Mouse (Mus musculus) liver, embryonic 15.5 days (tissue): ENCODE results near the gene Fbxw26. TPM values are rescaled to one million over a fixed set of nuclear protein-coding genes. Genes with fewer than 3 reads are reported as not detected.
"Not testable (repeated sequence)": the region's sequence is repeated elsewhere in the genome, so short reads cannot be mapped to it uniquely, and the experiment has no call there.

Experiments used
- ATAC-seq: fragments of 200-750 bp; cut with Nextera tagmentation; 2 replicates; pipeline ENCODE4 v1.8.0; 2017; ENCODE audit warnings: moderate number of reproducible peaks, mild to moderate bottlenecking, moderate library complexity; ENCODE audit not compliant: insufficient read depth
- H3K27ac ChIP-seq: fragments of 300-500 bp; sonication (generic); replicated peaks from 2 replicates; pipeline ENCODE4 v1.5.1; 2015; ENCODE audit warnings: mild to moderate bottlenecking, inconsistent platforms
- H3K27me3 ChIP-seq: fragments of 300-500 bp; sonication (generic); 2 replicates; pipeline ENCODE4 v1.6.1; 2015; ENCODE audit warnings: mild to moderate bottlenecking, inconsistent platforms
- H3K36me3 ChIP-seq: fragments of 300-500 bp; sonication (generic); replicated peaks from 2 replicates; pipeline ENCODE4 v1.6.1; 2015; ENCODE audit warnings: moderate library complexity, mild to moderate bottlenecking, inconsistent platforms
- H3K4me1 ChIP-seq: fragments of 300-500 bp; sonication (generic); replicated peaks from 2 replicates; pipeline ENCODE4 v1.6.1; 2015; ENCODE audit warnings: inconsistent platforms
- H3K4me2 ChIP-seq: fragments of 300-500 bp; sonication (generic); 2 replicates; pipeline ENCODE4 v1.6.1; 2015; ENCODE audit warnings: moderate library complexity, mild to moderate bottlenecking, inconsistent platforms
- H3K4me3 ChIP-seq: fragments of 300-500 bp; sonication (generic); replicated peaks from 2 replicates; pipeline ENCODE4 v1.5.1; 2015; ENCODE audit warnings: mild to moderate bottlenecking, inconsistent platforms
- H3K9ac ChIP-seq: fragments of 300-500 bp; sonication (generic); 2 replicates; pipeline ENCODE4 v1.6.1; 2015; ENCODE audit warnings: moderate library complexity, mild to moderate bottlenecking, inconsistent platforms
- H3K9me3 ChIP-seq: fragments of 300-500 bp; sonication (generic); replicated peaks from 2 replicates; pipeline ENCODE4 v1.6.1; 2016; ENCODE audit warnings: inconsistent platforms
- WGBS: fragments of 180-500 bp; shearing (Covaris S2); methylation state at CpG from one replicate; pipeline ENCODE4 v1.1.7; 2015; ENCODE audit warnings: mixed read lengths; ENCODE audit not compliant: insufficient replicate concordance; 5-methylcytosine and 5-hydroxymethylcytosine counted together
- polyA plus RNA-seq: library from polyadenylated mRNA; unstranded; fragments of >200 nt; fragmentation: Nextera tagmentation; extraction: Ambion mirVana; gene quantifications from 2 replicates; pipeline ENCODE4 v1.2.1, GENCODE M21; 2015

The Fbxw26 gene
- not detected in 2 replicates for polyA plus RNA-seq

DNA sequence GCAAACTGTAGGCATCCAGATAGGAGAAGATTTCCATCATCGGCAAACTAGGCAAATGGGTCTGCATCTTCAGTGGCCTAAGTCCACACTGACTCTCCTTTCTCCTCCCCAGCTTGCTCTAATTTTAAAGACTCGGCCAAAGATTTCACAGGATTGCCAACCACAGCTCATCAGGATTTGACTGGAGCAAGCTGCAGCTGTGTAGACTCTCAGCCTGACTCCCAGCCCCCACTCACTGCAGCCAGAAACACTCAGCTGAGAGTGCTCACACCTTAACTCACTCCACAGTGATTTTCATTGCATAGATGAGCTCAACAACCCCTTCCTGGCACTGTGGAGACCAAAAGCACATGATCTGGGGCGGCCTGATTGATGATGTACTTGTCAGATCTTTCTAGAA, at the start of gene Fbxw26:
TSS of gene Fbxw26 (minus strand) at position 101 of the 400 bp plus-strand sequence.
- not testable (repeated sequence) for H3K9ac ChIP-seq, H3K9me3 ChIP-seq, ATAC-seq, H3K4me3 ChIP-seq, H3K36me3 ChIP-seq, H3K4me2 ChIP-seq, H3K4me1 ChIP-seq, H3K27ac ChIP-seq, H3K27me3 ChIP-seq
- WGBS, result 65% methylated on average over 3 of the region's 3 CpGs

- no peaks in the 10 kb centered on the region for H3K4me1 ChIP-seq
- no peak overlapping the region for H3K4me3 ChIP-seq
- no peaks in the 10 kb centered on the region for H3K9me3 ChIP-seq
- 66% methylated on average over 2 of the region's 2 CpGs for WGBS
- no peak for ATAC-seq
- H3K4me2 ChIP-seq, result no peak overlapping the region
- no peak overlapping the region for H3K9ac ChIP-seq
- H3K27me3 ChIP-seq, result no peaks in the 10 kb centered on the region
- H3K27ac ChIP-seq, result no peak overlapping the region
- H3K36me3 ChIP-seq, result no peaks in the 10 kb centered on the region
These were observed 49.3 kb upstream of the Fbxw26 start for GRCm38 (mm10) chr9:109795221-109795620.

DNA sequence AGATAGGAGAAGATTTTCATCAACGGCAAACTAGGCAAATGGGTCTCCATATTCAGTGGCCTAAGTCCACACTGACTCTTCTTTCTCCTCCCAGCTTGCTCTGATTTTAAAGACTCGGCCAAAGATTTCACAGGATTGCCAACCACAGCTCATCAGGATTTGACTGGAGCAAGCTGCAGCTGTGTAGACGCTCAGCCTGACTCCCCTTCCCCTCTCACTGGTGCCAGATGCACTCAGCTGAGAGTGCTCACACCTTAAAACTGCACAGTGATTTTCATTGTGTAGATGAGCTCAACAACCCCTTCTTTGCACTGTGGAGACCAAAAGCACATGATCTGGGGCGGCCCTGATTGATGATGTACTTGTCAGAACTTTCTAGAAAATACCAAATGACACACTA, 44.7 kb upstream of the Fbxw26 start, which contains the start of gene Fbxw27:
TSS of gene Fbxw27 (minus strand) at position 101 of the 400 bp plus-strand sequence.
- ATAC-seq, H3K27me3 ChIP-seq: not testable (repeated sequence)

DNA sequence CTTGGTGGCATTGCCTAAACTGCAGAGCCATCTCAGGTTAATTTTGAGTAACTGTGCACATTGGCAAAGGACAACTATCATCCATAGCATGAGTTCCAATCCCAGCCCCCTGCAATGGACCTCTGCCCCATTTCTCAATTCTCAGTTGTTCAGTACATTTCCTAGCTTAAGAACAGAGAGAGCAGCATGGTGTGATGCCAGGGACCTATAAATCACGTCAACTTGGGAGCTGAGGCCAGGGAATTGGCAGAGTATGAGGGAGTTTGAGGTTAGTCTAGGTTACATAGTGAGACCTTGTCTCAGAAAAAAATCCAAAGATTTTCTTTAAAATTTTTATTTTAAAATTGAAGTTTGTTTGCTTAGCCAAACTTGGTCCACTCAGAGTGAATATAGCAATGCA, 21.0 kb upstream of the Fbxw26 start:
- not testable (repeated sequence) for H3K9ac ChIP-seq, ATAC-seq, H3K4me2 ChIP-seq, H3K27ac ChIP-seq, H3K27me3 ChIP-seq, H3K4me3 ChIP-seq, H3K36me3 ChIP-seq, H3K9me3 ChIP-seq, H3K4me1 ChIP-seq
- WGBS, result 43% methylated on average over 1 of the region's 1 CpGs

More for the DNA sequence above, 44.7 kb upstream of the Fbxw26 start, which contains the start of gene Fbxw27:
- H3K9me3 ChIP-seq, H3K9ac ChIP-seq, H3K4me2 ChIP-seq, H3K36me3 ChIP-seq, H3K27ac ChIP-seq, H3K4me3 ChIP-seq, H3K4me1 ChIP-seq: not testable (repeated sequence)
- 52% methylated on average over 4 of the region's 4 CpGs for WGBS

DNA sequence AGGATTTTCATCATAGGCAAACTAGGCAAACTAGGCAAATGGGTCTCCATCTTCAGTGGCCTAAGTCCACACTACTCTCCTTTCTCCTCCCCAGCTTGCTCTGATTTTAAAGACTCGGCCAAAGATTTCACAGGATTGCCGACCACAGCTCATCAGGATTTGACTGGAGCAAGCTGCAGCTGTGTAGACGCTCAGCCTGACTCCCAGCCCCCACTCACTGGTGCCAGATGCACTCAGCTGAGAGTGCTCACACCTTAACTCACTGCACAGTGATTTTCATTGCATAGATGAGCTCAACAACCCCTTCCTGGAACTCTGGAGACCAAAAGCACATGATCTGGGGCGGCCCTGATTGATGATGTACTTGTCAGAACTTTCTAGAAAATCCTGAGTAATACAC, 43.3 kb downstream of the Fbxw26 start, which contains the start of gene Fbxw18:
TSS of gene Fbxw18 (minus strand) at position 101 of the 400 bp plus-strand sequence.
- H3K27ac ChIP-seq, H3K4me3 ChIP-seq, H3K9me3 ChIP-seq, H3K36me3 ChIP-seq, ATAC-seq, H3K4me2 ChIP-seq, H3K9ac ChIP-seq, H3K4me1 ChIP-seq, H3K27me3 ChIP-seq: not testable (repeated sequence)
- 54% methylated on average over 4 of the region's 4 CpGs for WGBS

DNA sequence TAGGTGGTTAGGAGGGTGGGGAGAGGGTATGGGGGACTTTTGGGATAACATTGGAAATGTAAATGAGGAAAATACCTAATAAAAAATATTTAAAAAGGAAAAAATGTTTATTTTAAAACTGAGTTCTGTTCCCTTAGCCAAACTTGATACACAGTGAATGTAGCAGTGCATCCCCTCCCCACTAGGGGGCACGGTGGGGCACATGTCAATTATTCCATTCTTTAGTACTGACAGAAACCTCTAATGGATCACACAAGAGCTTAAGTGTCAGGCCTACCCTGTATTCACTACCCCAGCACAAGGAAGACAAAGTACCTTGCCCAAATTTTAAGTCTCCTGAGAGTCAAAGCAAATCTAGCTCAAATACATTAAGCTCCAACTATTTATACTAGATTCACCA, 60.6 kb downstream of the Fbxw26 start:
- Histone ChIP-seq H3K36me3 (no peaks in the 10 kb centered on the region), H3K9me3 (no peaks in the 10 kb centered on the region), H3K9ac (no peak overlapping the region), H3K27ac (no peak overlapping the region), H3K4me3 (no peak overlapping the region), H3K27me3 (no peaks in the 10 kb centered on the region), H3K4me1 (no peaks in the 10 kb centered on the region), H3K4me2 (no peak overlapping the region)
- no peak for ATAC-seq
- WGBS, result 5% methylated on average over 1 of the region's 1 CpGs

Other genes with a start within 250 kb of the Fbxw26 start
- 0.09 TPM in 1 of 2 replicates, not detected in the other for gene Fbxw15, start 177.8 kb downstream of the Fbxw26 start, polyA plus RNA-seq
- not detected in 2 replicates for gene Fbxw24, start 120.0 kb downstream of the Fbxw26 start, polyA plus RNA-seq
- not detected in 2 replicates for gene Fbxw25, start 81.4 kb downstream of the Fbxw26 start, polyA plus RNA-seq
- gene Fbxw18, start 43.4 kb downstream of the Fbxw26 start, polyA plus RNA-seq, result not detected in 2 replicates
- gene Fbxw27, start 44.6 kb upstream of the Fbxw26 start, polyA plus RNA-seq, result not detected in 2 replicates
- gene Spink8, start 66.2 kb upstream of the Fbxw26 start, polyA plus RNA-seq, result not detected in 2 replicates
- 51.1 and 55.1 TPM in 2 replicates for gene Nme6, start 86.7 kb upstream of the Fbxw26 start, polyA plus RNA-seq
- gene Camp, start 103.5 kb upstream of the Fbxw26 start, polyA plus RNA-seq, result 281 and 299 TPM in 2 replicates
- 12.7 and 13.3 TPM in 2 replicates for gene Cdc25a, start 129.5 kb upstream of the Fbxw26 start, polyA plus RNA-seq
- 11.9 and 12.7 TPM in 2 replicates for gene Map4, start 185.4 kb upstream of the Fbxw26 start, polyA plus RNA-seq